ENCODE assay signal across 28 mouse cellular contexts in the genomic region with DNA sequence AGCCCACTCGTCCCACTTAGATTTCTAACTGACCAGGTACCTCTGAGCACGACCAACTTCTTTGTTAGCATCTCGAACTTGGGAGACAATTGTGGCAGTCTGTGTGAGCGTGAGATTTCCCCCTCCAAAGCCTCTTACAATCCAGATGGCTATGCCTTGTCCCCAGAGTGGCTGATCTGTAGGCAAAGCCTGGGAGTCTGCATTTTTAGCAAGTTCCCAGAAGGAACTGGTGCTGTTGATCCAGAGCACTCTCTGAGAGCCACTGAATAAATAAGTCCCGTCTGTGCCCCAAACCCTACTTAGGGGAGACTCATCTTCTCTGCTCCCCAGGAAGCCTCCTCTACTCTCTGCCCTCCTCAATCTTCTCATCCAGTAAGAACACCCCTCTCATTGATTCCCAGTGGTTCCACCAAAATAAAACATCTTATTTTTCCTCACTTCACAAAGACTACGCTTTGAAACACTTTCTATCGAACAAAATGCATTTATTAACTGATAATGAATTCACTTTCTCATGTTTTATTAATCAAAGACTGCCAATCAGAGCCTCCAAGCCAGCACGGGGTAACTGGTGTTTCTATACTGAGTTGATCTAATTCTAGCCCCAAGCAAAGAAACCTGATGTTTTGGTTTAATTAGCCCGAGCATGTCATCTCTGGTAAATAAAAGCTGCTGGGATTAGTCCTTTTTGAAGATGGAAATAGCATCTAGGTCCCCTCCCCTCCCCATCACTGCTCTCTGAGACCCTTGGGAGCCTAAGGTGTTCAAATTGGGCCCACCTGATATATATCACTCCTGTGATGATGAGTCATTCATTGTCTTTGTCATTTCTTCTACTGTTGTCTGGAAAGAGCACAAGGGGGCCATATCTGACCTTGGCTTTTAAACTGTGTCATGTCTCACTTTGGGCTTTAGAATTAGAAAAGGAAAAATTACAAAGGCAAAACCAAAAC. TPM values are rescaled to one million over a fixed set of nuclear protein-coding genes. Genes with fewer than 3 reads are reported as not detected.
DNase-seq lines count a peak whose midpoint lies in the region; ATAC-seq and TF ChIP-seq lines count a peak whose summit lies in the region.
"Had no signal": no experiment of that assay in that cellular context is flagged by ENCODE, and none has a peak within 500 bp of the region (broad histone marks: within the 10 kb centered on the region; RNA-seq: fewer than 3 reads in every experiment).

No protein-coding gene starts in this region.

- no peaks in the 10 kb centered on the region for H3K27me3 ChIP-seq in hindbrain, embryonic 11.5 days (ENCODE audit: control insufficient read depth, insufficient read depth, low read length)
- no peaks in the 10 kb centered on the region for H3K27me3 ChIP-seq in hindbrain, postnatal 0 days (ENCODE audit: insufficient read depth, low read length)
- H3K27me3 ChIP-seq in forebrain, embryonic 15.5 days = no peaks in the 10 kb centered on the region
- no peaks in the 10 kb centered on the region for H3K27me3 ChIP-seq in midbrain, embryonic 10.5 days (ENCODE audit: low read depth, poor library complexity, severe bottlenecking)
- no peaks in the 10 kb centered on the region for H3K27me3 ChIP-seq in midbrain, embryonic 16.5 days (ENCODE audit: control insufficient read depth, insufficient read depth, low read depth, low read length)
- H3K27me3 ChIP-seq: embryonic facial prominence, embryonic 13.5 days; kidney, embryonic 15.5 days; liver, embryonic 15.5 days; lung, embryonic 15.5 days; neural tube, embryonic 13.5 days had no signal

- DNase-seq in hindbrain, embryonic 11.5 days (ENCODE audit: low spot score) = no peak
- DNase-seq in hindbrain, postnatal 0 days (ENCODE audit: low spot score) = no peak
- no peak for DNase-seq in midbrain, embryonic 10.5 days (ENCODE audit: low spot score)
- no peak for DNase-seq in left cerebral cortex, adult 9 months (ENCODE audit: low spot score in 2 of 2)
- DNase-seq in thymus, postnatal 25 days = no peak
- DNase-seq in embryo, embryonic 11 days = no peak
- DNase-seq: adrenal gland, postnatal 25 days; cerebellum, adult 11 months; cerebellum, postnatal 10 days; gastrocnemius, adult 2 months; kidney, postnatal 36 days; layer of hippocampus, adult 9-11 months; liver; lung, postnatal 4 days; thymus, adult 18-20 months had no signal

- 50% methylated on average over 9 of the region's 9 CpGs for WGBS in hindbrain, embryonic 11.5 days
- WGBS in hindbrain, postnatal 0 days = 29% methylated on average over 9 of the region's 9 CpGs
- 18% methylated on average over 9 of the region's 9 CpGs for WGBS in forebrain, embryonic 15.5 days
- WGBS in midbrain, embryonic 10.5 days = 57% methylated on average over 9 of the region's 9 CpGs
- 14% methylated on average over 9 of the region's 9 CpGs for WGBS in midbrain, embryonic 16.5 days

- no peaks in the 10 kb centered on the region for H3K36me3 ChIP-seq in hindbrain, embryonic 11.5 days (ENCODE audit: control insufficient read depth, insufficient read depth, low read length)
- H3K36me3 ChIP-seq in hindbrain, postnatal 0 days (ENCODE audit: insufficient read depth, low read length) = no peaks in the 10 kb centered on the region
- no peaks in the 10 kb centered on the region for H3K36me3 ChIP-seq in forebrain, embryonic 15.5 days
- no peaks in the 10 kb centered on the region for H3K36me3 ChIP-seq in midbrain, embryonic 10.5 days
- no peaks in the 10 kb centered on the region for H3K36me3 ChIP-seq in midbrain, embryonic 16.5 days (ENCODE audit: control insufficient read depth, insufficient read depth, low read length)
- H3K36me3 ChIP-seq: embryonic facial prominence, embryonic 13.5 days; heart, embryonic 10.5 days; kidney, embryonic 15.5 days; limb, embryonic 10.5 days; liver, embryonic 15.5 days; lung, embryonic 15.5 days; neural tube, embryonic 13.5 days had no signal

- peak; percentile 60; the same call in 1 of the 2 replicates for ATAC-seq in hindbrain, embryonic 11.5 days (ENCODE audit: low FRiP score)
- no peak for ATAC-seq in hindbrain, postnatal 0 days
- ATAC-seq in forebrain, embryonic 15.5 days (replicated peaks) = peak; percentile 65
- peak; percentile 78 for ATAC-seq in midbrain, embryonic 16.5 days
- ATAC-seq: intestine, embryonic 16.5 days had no signal

- H3K4me1 ChIP-seq in hindbrain, embryonic 11.5 days (replicated peaks; ENCODE audit: control insufficient read depth, insufficient read depth, low read length) = no peaks in the 10 kb centered on the region
- H3K4me1 ChIP-seq in hindbrain, postnatal 0 days (ENCODE audit: insufficient read depth, low read length) = peaks cover 5% of the 10 kb centered on the region; the same call in 1 of the 2 replicates
- H3K4me1 ChIP-seq in forebrain, embryonic 15.5 days = peaks cover 29% of the 10 kb centered on the region
- peaks cover 44% of the 10 kb centered on the region for H3K4me1 ChIP-seq in midbrain, embryonic 10.5 days
- H3K4me1 ChIP-seq in midbrain, embryonic 16.5 days (ENCODE audit: control insufficient read depth, insufficient read depth, low read length) = peaks cover 18% of the 10 kb centered on the region
- H3K4me1 ChIP-seq: embryonic facial prominence, embryonic 13.5 days; heart, embryonic 10.5 days; limb, embryonic 10.5 days; liver, embryonic 15.5 days; lung, embryonic 15.5 days had no signal

- H3K4me2 ChIP-seq in hindbrain, embryonic 11.5 days (replicated peaks; ENCODE audit: low read depth, low read length) = no peak overlapping the region
- H3K4me2 ChIP-seq in hindbrain, postnatal 0 days (ENCODE audit: low read depth, low read length) = no peak overlapping the region
- H3K4me2 ChIP-seq in forebrain, embryonic 15.5 days (replicated peaks) = no peak overlapping the region
- no peak overlapping the region for H3K4me2 ChIP-seq in midbrain, embryonic 16.5 days (ENCODE audit: low read length)
- H3K4me2 ChIP-seq: embryonic facial prominence, embryonic 13.5 days; kidney, embryonic 15.5 days; liver, embryonic 15.5 days; lung, embryonic 15.5 days; neural tube, embryonic 13.5 days had no signal

- no peak overlapping the region for H3K4me3 ChIP-seq in hindbrain, embryonic 11.5 days (ENCODE audit: low read depth, low read length)
- H3K4me3 ChIP-seq in hindbrain, postnatal 0 days (ENCODE audit: low read length) = no peak overlapping the region
- no peak overlapping the region for H3K4me3 ChIP-seq in forebrain, embryonic 15.5 days
- no peak overlapping the region for H3K4me3 ChIP-seq in midbrain, embryonic 10.5 days
- H3K4me3 ChIP-seq in midbrain, embryonic 16.5 days (ENCODE audit: low read depth, low read length) = no peak overlapping the region
- H3K4me3 ChIP-seq: embryonic facial prominence, embryonic 13.5 days; erythroblast, embryonic 14.5 days; gastrocnemius, adult 2 months; heart, embryonic 10.5 days; kidney, embryonic 15.5 days; left cerebral cortex, adult 2 months; limb, embryonic 10.5 days; liver, embryonic 15.5 days; lung, embryonic 15.5 days; myocyte; neural tube, embryonic 13.5 days had no signal

- no peak for TF ChIP-seq CTCF in hindbrain, postnatal 0 days (IDR thresholded peaks at IDR 0.05; ENCODE audit: low read depth)

- H3K9ac ChIP-seq in hindbrain, embryonic 11.5 days (ENCODE audit: low read depth, low read length) = no peak overlapping the region
- H3K9ac ChIP-seq in hindbrain, postnatal 0 days (replicated peaks; ENCODE audit: low read length) = no peak overlapping the region
- no peak overlapping the region for H3K9ac ChIP-seq in forebrain, embryonic 15.5 days (replicated peaks)
- H3K9ac ChIP-seq in midbrain, embryonic 16.5 days (ENCODE audit: low read depth, low read length) = no peak overlapping the region
- H3K9ac ChIP-seq: embryonic facial prominence, embryonic 13.5 days; kidney, embryonic 15.5 days; liver, embryonic 15.5 days; lung, embryonic 15.5 days; neural tube, embryonic 13.5 days had no signal

- H3K27ac ChIP-seq in hindbrain, embryonic 11.5 days (ENCODE audit: low read depth, low read length) = no peak overlapping the region
- H3K27ac ChIP-seq in hindbrain, postnatal 0 days = no peak overlapping the region
- H3K27ac ChIP-seq in forebrain, embryonic 15.5 days (replicated peaks) = peak overlapping the region; percentile 45; the same call in 1 of the 2 replicates
- H3K27ac ChIP-seq in midbrain, embryonic 10.5 days (replicated peaks) = peak overlapping the region; percentile 79
- peak overlapping the region; percentile 14; the same call in 1 of the 2 replicates for H3K27ac ChIP-seq in midbrain, embryonic 16.5 days (ENCODE audit: low read length)
- H3K27ac ChIP-seq: embryonic facial prominence, embryonic 13.5 days; gastrocnemius, adult 2 months; heart, embryonic 10.5 days; kidney, embryonic 15.5 days; left cerebral cortex, adult 2 months; limb, embryonic 10.5 days; liver, embryonic 15.5 days; lung, embryonic 15.5 days; neural tube, embryonic 13.5 days had no signal

- no peaks in the 10 kb centered on the region for H3K9me3 ChIP-seq in hindbrain, embryonic 11.5 days (ENCODE audit: control insufficient read depth, low read length)
- H3K9me3 ChIP-seq in hindbrain, postnatal 0 days (ENCODE audit: low read length) = no peaks in the 10 kb centered on the region
- H3K9me3 ChIP-seq in forebrain, embryonic 15.5 days = no peaks in the 10 kb centered on the region
- H3K9me3 ChIP-seq in midbrain, embryonic 10.5 days (replicated peaks) = no peaks in the 10 kb centered on the region
- H3K9me3 ChIP-seq in midbrain, embryonic 16.5 days (replicated peaks; ENCODE audit: control insufficient read depth, low read length, poor library complexity, severe bottlenecking) = no peaks in the 10 kb centered on the region
- H3K9me3 ChIP-seq: embryonic facial prominence, embryonic 13.5 days; heart, embryonic 10.5 days; kidney, embryonic 15.5 days; limb, embryonic 10.5 days; liver, embryonic 15.5 days; lung, embryonic 15.5 days; neural tube, embryonic 13.5 days had no signal

RNA-seq across cellular contexts. Expression of gene Srgap3, which starts 38.6 kb away (rescaled TPM):
- polyA plus RNA-seq in hindbrain, embryonic 11.5 days (2014; fragmentation: Nextera tagmentation; extraction: Ambion mirVana) = 49.8 and 89.6 TPM in 2 replicates
- 49.4 and 55.8 TPM in 2 replicates for total RNA-seq in hindbrain, postnatal 0 days (2014; rRNA removed)
- polyA plus RNA-seq in hindbrain, postnatal 0 days (2015; fragmentation: Nextera tagmentation; extraction: Ambion mirVana) = 20.6 and 23.7 TPM in 2 replicates
- polyA plus RNA-seq in forebrain, embryonic 15.5 days (2015; fragmentation: Nextera tagmentation; extraction: Ambion mirVana) = 33.7 and 34.0 TPM in 2 replicates
- polyA plus RNA-seq in midbrain, embryonic 10.5 days (2016; fragmentation: Nextera tagmentation; extraction: Ambion mirVana) = 30.9 and 44.7 TPM in 2 replicates
- 37.4 and 38.6 TPM in 2 replicates for polyA plus RNA-seq in midbrain, embryonic 16.5 days (2015; fragmentation: Nextera tagmentation; extraction: Ambion mirVana)

Comparison
In these comparisons a context has a peak if more than half of its experiments do, and no peak if none do; other contexts are left out.
1. H3K27ac ChIP-seq: peak in forebrain, embryonic 15.5 days (single experiment), midbrain, embryonic 10.5 days (single experiment) and midbrain, embryonic 16.5 days (single experiment); none in hindbrain, embryonic 11.5 days (single experiment) and hindbrain, postnatal 0 days (single experiment).